Mouse (Mus musculus) common myeloid progenitor, adult 5-6 weeks (primary cell): ENCODE measurements at regions not wholly inside any gene's neighbourhood (a gene's known extent, or its start where the extent isn't known, plus 50 kb on each side); places are given as distances from the start of the nearest gene placed in this dataset.
"Not testable (repeated sequence)": the region's sequence is repeated elsewhere in the genome, so short reads cannot be mapped to it uniquely, and the experiment has no call there.

Experiments used
- ATAC-seq: replicated peaks from 2 replicates; pipeline ENCODE4 v1.8.0; 2016; ENCODE audit warnings: low read depth, mild to moderate bottlenecking, moderate TSS enrichment, inconsistent platforms; ENCODE audit not compliant: poor library complexity, severe bottlenecking

GRCm38 (mm10) chr11:16559001-16559699, 50.9 kb upstream of the Sec61g start:
- ATAC-seq: 0 out of 2 replicates have a peak, but pooled peaks have one; percentile 47

GRCm38 (mm10) chr11:16561727-16562126, 53.4 kb upstream of the Sec61g start:
- ATAC-seq: no peak

- ATAC-seq: no peak
Observed at GRCm38 (mm10) chr11:16589085-16589680, 80.9 kb upstream of the Sec61g start.

- ATAC-seq: no peak
Observed at GRCm38 (mm10) chr11:16590541-16590940, 82.3 kb upstream of the Sec61g start.

- no peak for ATAC-seq
Observed at GRCm38 (mm10) chr11:16591471-16591921, 83.2 kb upstream of the Sec61g start.

GRCm38 (mm10) chr11:16592006-16592405, 83.7 kb upstream of the Sec61g start:
- ATAC-seq: no peak

GRCm38 (mm10) chr11:16592766-16593165, 84.5 kb upstream of the Sec61g start:
- no peak for ATAC-seq

GRCm38 (mm10) chr11:16594832-16595231, 86.5 kb upstream of the Sec61g start:
- no peak for ATAC-seq

GRCm38 (mm10) chr11:16597038-16597830, 89.0 kb upstream of the Sec61g start:
- ATAC-seq: no peak

GRCm38 (mm10) chr11:16602947-16603346, 94.7 kb upstream of the Sec61g start:
- ATAC-seq: no peak

- ATAC-seq: no peak
Observed at GRCm38 (mm10) chr11:16606435-16607214, 98.3 kb upstream of the Sec61g start.

GRCm38 (mm10) chr11:16607900-16608422, 99.7 kb upstream of the Sec61g start:
- ATAC-seq: not testable (repeated sequence)

GRCm38 (mm10) chr11:16611741-16612140, 103.5 kb upstream of the Sec61g start:
- no peak for ATAC-seq

- ATAC-seq: no peak
Observed at GRCm38 (mm10) chr11:16612524-16612923, 104.2 kb upstream of the Sec61g start.

- ATAC-seq: no peak
Observed at GRCm38 (mm10) chr11:16619736-16620135, 111.5 kb upstream of the Sec61g start.

- 0 out of 2 replicates have a peak, but pooled peaks have one; percentile 22 for ATAC-seq
Observed at GRCm38 (mm10) chr11:16623694-16624093, 115.4 kb upstream of the Sec61g start.

GRCm38 (mm10) chr11:16627294-16628085, 119.2 kb upstream of the Sec61g start:
- no peak for ATAC-seq

- ATAC-seq: peak; percentile 95
Observed at GRCm38 (mm10) chr11:16629410-16630129, 121.3 kb upstream of the Sec61g start.
